Mouse (Mus musculus) effector memory CD4-positive, alpha-beta T cell, adult 5 months (primary cell): ENCODE results near the gene Atp8b2. TPM values are rescaled to one million over a fixed set of nuclear protein-coding genes. Genes with fewer than 3 reads are reported as not detected.

Experiments used
- polyA plus RNA-seq: library from polyadenylated mRNA; unstranded; fragments of 100-300 nt; shearing (Covaris generic); gene quantifications from one replicate; pipeline ENCODE4 v1.2.1, GENCODE M21; 2017

Atp8b2 gene
- polyA plus RNA-seq = 73.1 TPM

DNA sequence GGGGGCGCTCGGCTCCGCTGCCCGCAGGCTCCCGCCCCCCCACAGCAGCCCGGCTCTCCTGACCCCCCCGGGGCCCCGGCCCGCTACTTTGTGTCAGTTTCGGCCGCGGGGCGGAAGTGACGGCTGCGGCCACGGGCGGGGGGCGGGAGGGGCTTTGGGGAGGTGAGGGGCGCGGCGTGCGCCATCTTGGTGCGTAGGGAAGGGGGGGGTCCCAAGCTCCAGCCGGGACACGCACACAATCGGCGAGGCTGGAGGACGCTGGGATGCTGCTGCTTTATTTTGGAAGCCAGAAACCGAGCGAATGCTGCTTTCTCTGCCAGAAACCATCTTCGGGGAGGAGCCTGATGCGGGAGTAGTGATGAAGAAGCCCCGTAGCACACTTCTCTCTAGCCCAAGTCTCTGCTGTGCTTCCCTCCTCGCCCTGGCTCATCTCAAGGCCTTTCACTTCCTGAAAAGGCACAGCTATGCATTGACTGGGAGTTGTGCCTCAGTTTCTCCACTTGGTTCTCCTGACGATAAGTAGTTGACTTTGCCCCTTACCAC is at the start of gene Atp8b2:
Gene Atp8b2 (minus strand): TSS at position 288 of the 543 bp plus-strand sequence.

GRCm38 (mm10) chr3:89998612-89999054 is 35.3 kb upstream of the Atp8b2 start, which contains the start of gene Hax1:
Hax1 (minus strand) TSS chr3:89998780.

DNA sequence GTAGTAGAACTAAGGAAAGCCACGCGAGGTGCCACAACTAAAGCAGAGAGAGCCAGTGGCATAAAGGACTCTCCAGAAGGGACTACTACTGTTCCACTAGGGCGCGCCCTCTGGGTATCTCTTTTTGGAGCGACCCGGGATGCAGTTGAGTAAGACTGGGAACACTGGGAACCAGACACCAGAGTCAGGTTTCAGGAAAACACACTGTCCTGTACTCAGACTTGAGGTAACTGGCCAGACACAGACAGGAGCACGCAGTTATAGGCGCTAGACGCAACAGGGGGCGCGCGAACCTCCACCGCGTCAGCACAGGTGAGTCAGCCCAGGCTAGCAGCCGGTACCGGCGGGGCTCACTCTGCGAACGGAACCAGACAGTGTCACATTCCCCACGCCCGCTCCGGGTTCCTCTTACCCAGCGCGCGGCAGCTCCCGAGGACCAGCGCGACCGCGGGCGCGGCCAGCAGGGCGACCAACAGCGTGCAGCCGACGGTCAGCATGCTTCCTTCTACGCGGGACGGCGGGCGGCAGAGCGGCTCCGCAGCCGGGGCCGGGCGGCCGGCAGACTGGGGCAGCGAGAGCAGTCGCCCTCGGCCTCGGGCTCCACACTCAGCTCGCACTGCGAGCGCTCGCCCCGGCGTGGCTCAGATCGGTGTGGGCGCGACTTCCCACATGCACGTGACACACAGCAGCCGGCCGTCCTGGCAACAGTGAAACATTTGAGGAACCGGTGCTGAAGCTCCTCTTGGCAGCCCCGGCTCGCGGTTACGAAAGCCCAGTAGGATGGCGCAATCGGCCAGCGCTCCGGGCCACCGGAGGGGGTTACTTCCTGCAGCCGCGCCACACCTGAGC is 50.5 kb downstream of the Atp8b2 start, which contains the start of gene Il6ra:
Gene Il6ra (minus strand): TSS at position 654 of the 849 bp plus-strand sequence.

Other genes with a start within 250 kb of the Atp8b2 start
- 61.1 TPM for gene Adar, start 248.5 kb downstream of the Atp8b2 start, polyA plus RNA-seq
- gene Chrnb2, start 198.9 kb downstream of the Atp8b2 start, polyA plus RNA-seq = 1.7 TPM
- 53.1 TPM for gene Ube2q1, start 189.9 kb downstream of the Atp8b2 start, polyA plus RNA-seq
- gene She, start 132.1 kb downstream of the Atp8b2 start, polyA plus RNA-seq = 0.30 TPM
- gene Il6ra, start 50.3 kb downstream of the Atp8b2 start, polyA plus RNA-seq = 39.2 TPM
- 94.5 TPM for gene Hax1, start 35.3 kb upstream of the Atp8b2 start, polyA plus RNA-seq
- gene 4933434E20Rik, start 88.1 kb upstream of the Atp8b2 start, polyA plus RNA-seq = 134 TPM
- 194 TPM for gene Ubap2l, start 89.1 kb upstream of the Atp8b2 start, polyA plus RNA-seq
- gene Tpm3, start 109.1 kb upstream of the Atp8b2 start, polyA plus RNA-seq = 866 TPM
- 0.19 TPM for gene Nup210l, start 140.6 kb upstream of the Atp8b2 start, polyA plus RNA-seq